Mouse (Mus musculus): ENCODE measurements around the gene Asb17.

Asb17 gene

GRCm38 (mm10) chr3:153888141-153888540, 44.1 kb downstream of the Asb17 start:
- DNase-seq (ENCODE audit: low read depth, low spot score) = no peak

GRCm38 (mm10) chr3:153889188-153889781, 45.3 kb downstream of the Asb17 start:
- DNase-seq (ENCODE audit: low read depth, low spot score) = no peak

- peak; percentile 29 for DNase-seq (ENCODE audit: low read depth, low spot score)
Observed at GRCm38 (mm10) chr3:153895454-153895853, 51.4 kb downstream of the Asb17 start.

DNA sequence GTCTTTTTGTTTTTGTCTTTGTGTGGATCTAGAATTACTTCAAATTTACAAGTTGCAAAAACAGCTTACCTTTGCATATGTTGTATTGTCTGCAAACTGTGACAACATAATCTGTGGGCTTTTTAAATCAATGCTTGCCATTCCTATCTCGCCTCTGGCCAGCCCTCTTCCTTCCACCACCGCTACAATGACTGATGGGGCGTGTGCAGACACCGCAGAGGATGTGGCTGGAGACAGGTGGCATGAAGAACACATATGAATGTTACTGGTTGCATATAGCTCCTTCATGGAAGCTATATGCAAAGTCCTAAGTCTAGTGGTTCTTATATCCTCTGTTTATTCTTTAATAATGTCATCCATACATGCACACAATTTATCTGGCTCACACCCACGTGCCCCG, 53.2 kb downstream of the Asb17 start:
- DNase-seq (ENCODE audit: low read depth, low spot score) = no peak

- DNase-seq (ENCODE audit: low read depth, low spot score) = no peak
Observed at GRCm38 (mm10) chr3:153901904-153902303, 57.9 kb downstream of the Asb17 start.

DNA sequence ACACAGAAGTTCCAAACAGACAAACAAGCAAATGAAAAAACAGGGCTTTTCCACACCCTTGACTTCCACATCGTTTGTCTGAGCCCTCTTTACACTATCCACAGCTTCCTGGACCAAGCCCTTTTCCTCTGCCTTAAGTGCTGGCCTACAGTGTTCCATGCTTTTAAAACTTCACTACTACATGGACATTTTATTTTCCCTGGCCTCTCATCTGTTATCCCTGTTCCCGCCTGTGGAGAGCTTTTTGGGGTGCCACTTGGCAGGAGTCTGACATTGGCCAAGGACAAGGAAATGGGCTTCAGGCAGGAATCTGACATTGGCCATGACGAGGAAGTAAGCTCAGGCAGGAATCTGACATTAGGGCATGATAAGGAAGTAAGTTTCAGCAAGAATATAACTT, 58.6 kb downstream of the Asb17 start:
- DNase-seq (ENCODE audit: low read depth, low spot score) = no peak

GRCm38 (mm10) chr3:153904586-153904985, 60.6 kb downstream of the Asb17 start:
- peak; percentile 40 for DNase-seq (ENCODE audit: low read depth, low spot score)

Data from CD4-positive, CD25-positive, alpha-beta regulatory T cell, adult 2 months (primary cell).